Mouse (Mus musculus): ENCODE data around the gene Katna1.

Gene Katna1

GRCm38 (mm10) chr10:7778361-7778760, 52.6 kb downstream of the Katna1 start:
- in situ Hi-C loops (cut with MboI; ENCODE audit: unreplicated experiment in 2 of 2) = loop anchor here (25.0 kb wide), 2 partner anchors 1741 to 1966 kb away; partner anchors contain the start of genes Fbxo5 (in 2 of the 2) and Mtrf1l (in 2 of the 2)

GRCm38 (mm10) chr10:7779751-7780237, 54.0 kb downstream of the Katna1 start:
- in situ Hi-C loops (cut with MboI; ENCODE audit: unreplicated experiment in 2 of 2) = loop anchor here (10.0 to 25.0 kb wide), 3 partner anchors 445 to 1967 kb away; partner anchors contain the start of genes Fbxo5 (in 2 of the 2) and Mtrf1l (in 2 of the 2)

GRCm38 (mm10) chr10:7780238-7781176, 54.7 kb downstream of the Katna1 start:
- in situ Hi-C loops (cut with MboI; ENCODE audit: unreplicated experiment in 2 of 2) = loop anchor here (10.0 to 25.0 kb wide), 3 partner anchors 446 to 1968 kb away; partner anchors contain the start of genes Fbxo5 (in 2 of the 2) and Mtrf1l (in 2 of the 2)

GRCm38 (mm10) chr10:7781214-7781613, 55.4 kb downstream of the Katna1 start:
- in situ Hi-C loops (cut with MboI; ENCODE audit: unreplicated experiment in 2 of 2) = loop anchor here (10.0 to 25.0 kb wide), 3 partner anchors 446 to 1969 kb away; partner anchors contain the start of genes Fbxo5 (in 2 of the 2) and Mtrf1l (in 2 of the 2)

GRCm38 (mm10) chr10:7787319-7787718, 61.5 kb downstream of the Katna1 start:
- in situ Hi-C loops (cut with MboI; ENCODE audit: unreplicated experiment in 2 of 2) = loop anchor here (10.0 to 25.0 kb wide), 3 partner anchors 453 to 1975 kb away; partner anchors contain the start of genes Fbxo5 (in 2 of the 2) and Mtrf1l (in 2 of the 2)

GRCm38 (mm10) chr10:7792254-7792750, 66.5 kb downstream of the Katna1 start:
- in situ Hi-C loops (cut with MboI; ENCODE audit: unreplicated experiment in 2 of 2) = loop anchor here (10.0 to 25.0 kb wide), 4 partner anchors 338 to 1980 kb away; partner anchors contain the start of genes Fbxo5 (in 2 of the 2) and Mtrf1l (in 2 of the 2)

GRCm38 (mm10) chr10:7792751-7793385, 67.1 kb downstream of the Katna1 start, which contains the start of the genes Ginm1 and Ppil4:
Gene Ginm1, minus strand, starts transcription at chr10:7792824.
Gene Ppil4, plus strand, starts transcription at chr10:7792891.
- in situ Hi-C loops (cut with MboI; ENCODE audit: unreplicated experiment in 2 of 2) = loop anchor here (10.0 to 25.0 kb wide), 4 partner anchors 338 to 1981 kb away; partner anchors contain the start of genes Fbxo5 (in 2 of the 2) and Mtrf1l (in 2 of the 2)

- in situ Hi-C loops (cut with MboI; ENCODE audit: unreplicated experiment in 2 of 2) = no loop called here
Observed at GRCm38 (mm10) chr10:7801258-7801657, 75.5 kb downstream of the Katna1 start.

GRCm38 (mm10) chr10:7802519-7803140, 76.8 kb downstream of the Katna1 start:
- in situ Hi-C loops (cut with MboI; ENCODE audit: unreplicated experiment in 2 of 2) = no loop called here

- in situ Hi-C loops (cut with MboI; ENCODE audit: unreplicated experiment in 2 of 2) = loop anchor here (5.0 to 10.0 kb wide), 5 partner anchors 65 to 432 kb away; no protein-coding TSS in a partner anchor
Observed at GRCm38 (mm10) chr10:7809937-7810336, 84.1 kb downstream of the Katna1 start.

All from v-Abl transformed pro-B cells (cell line).